Mouse (Mus musculus) olfactory bulb, adult 2 months (tissue): ENCODE results near the gene Phxr2.

ENCODE experiments used
- CTCF ChIP-seq: fragments of 200-500 bp; IDR thresholded peaks from 2 replicates; pipeline ENCODE4 v1.5.1; 2012; ENCODE audit warnings: low read depth, mild to moderate bottlenecking, low read length, moderate library complexity; ENCODE audit not compliant: insufficient read depth
- POLR2A ChIP-seq: fragments of 200-500 bp; IDR thresholded peaks from 2 replicates; pipeline ENCODE4 v1.6.1; 2012; ENCODE audit warnings: mild to moderate bottlenecking, low read depth, low read length, moderate library complexity; ENCODE audit not compliant: insufficient read depth

DNA sequence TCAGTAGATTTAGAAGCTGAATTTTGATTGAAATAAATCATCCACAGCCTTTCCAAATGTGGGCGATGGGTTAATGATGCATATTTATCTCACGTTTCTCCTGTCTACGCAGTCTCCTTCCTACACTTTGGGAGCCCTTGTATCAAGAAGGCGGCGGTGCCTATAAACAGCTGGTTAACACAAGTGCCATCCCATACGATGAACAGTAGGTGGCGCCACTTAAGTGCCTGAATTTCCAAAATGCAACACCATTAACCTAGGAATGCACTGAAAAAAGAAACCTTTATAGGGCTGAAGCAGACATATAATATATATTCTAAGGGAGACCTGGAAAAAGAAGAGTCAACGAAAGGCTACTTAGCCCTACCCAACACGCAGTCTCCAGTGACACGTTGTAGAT is 28.8 kb downstream of the Phxr2 start:
- TF ChIP-seq CTCF (no peak), POLR2A (no peak)
